Mouse (Mus musculus): ENCODE data around the gene Pp2d1.

DNA sequence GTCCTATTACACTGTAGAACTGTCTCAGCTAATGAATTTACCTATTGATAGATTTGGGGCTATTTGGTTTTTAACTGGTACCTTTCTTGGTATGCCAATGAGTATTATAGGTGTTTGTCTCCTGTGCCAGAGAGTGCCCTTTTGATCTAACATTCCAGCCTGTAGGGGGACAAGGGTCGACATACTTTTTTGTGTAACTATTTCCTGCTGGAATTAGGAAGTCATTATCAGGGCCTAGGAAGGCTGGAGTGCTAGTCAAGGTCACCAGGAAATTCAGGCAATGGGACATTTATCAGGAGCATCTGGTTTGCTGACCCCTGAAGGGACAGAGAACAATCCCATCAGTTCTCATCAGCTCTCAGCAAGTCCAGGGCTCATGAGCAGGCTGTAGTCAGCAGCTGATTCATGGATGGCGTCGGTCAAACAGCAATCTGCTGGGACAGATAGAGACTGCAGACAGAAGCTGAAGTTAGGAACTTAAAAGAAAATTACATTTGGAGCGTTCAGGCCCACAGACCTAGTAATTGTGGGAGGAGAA lies 33.8 kb upstream of the Pp2d1 start:
- TF ChIP-seq CTCF (IDR thresholded peaks at IDR 0.05; ENCODE audit: extremely low read depth, insufficient read depth, insufficient read length, insufficient replicate concordance) = no peak
- no peak for TF ChIP-seq POLR2A (IDR thresholded peaks at IDR 0.05; ENCODE audit: low read depth, low read length)
